Mouse (Mus musculus) kidney, adult 2 months (tissue): ENCODE measurements around the gene Cep55.

Experiments used
- CTCF ChIP-seq: fragments of 200-500 bp; conservative IDR thresholded peaks from 2 replicates; pipeline ENCODE4 v1.5.1; 2011; ENCODE audit warnings: low read depth, mild to moderate bottlenecking, control low read depth, low read length, moderate library complexity, mixed read lengths; ENCODE audit not compliant: insufficient read depth, insufficient read length
- POLR2A ChIP-seq: fragments of 200-500 bp; IDR thresholded peaks from one replicate; pipeline ENCODE4 v1.6.1; 2011; ENCODE audit warnings: low read depth, low read length, control low read depth

DNA sequence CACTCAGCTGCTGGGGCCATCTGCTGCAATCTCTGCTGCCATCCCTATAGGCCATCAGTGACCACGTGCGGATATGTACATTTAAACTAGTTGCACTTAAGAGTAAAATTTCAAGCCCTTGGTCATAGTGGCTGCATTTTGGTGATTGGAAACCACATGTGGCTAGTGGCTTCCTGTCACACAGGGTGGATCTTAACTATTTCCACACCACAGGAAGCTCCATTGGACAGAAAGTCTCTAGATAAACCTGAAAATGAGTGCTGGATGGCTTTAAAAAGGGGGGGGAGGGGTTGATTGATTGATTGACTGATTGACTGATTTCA, 21.1 kb upstream of the Cep55 start:
- TF ChIP-seq CTCF (no peak), POLR2A (no peak)
